ENCODE assay signal across 9 mouse cellular contexts in genomic region chr2:71630143-71630463, GRCm38 (mm10).
DNase-seq lines count a peak whose midpoint lies in the region; ATAC-seq and TF ChIP-seq lines count a peak whose summit lies in the region.
"Had no signal": no experiment of that assay in that cellular context is flagged by ENCODE, and none has a peak within 500 bp of the region (broad histone marks: within the 10 kb centered on the region; RNA-seq: fewer than 3 reads in every experiment).

No protein-coding gene starts in this region.

- no peak overlapping the region for H3K27ac ChIP-seq in limb, embryonic 14.5 days (replicated peaks; ENCODE audit: low read depth, low read length)
- no peak overlapping the region for H3K27ac ChIP-seq in stomach, embryonic 14.5 days (ENCODE audit: low read length)

- no peak overlapping the region; the same call in 1 of the 2 replicates for H3K9ac ChIP-seq in limb, embryonic 14.5 days (ENCODE audit: low read depth, low read length, severe bottlenecking)
- no peak overlapping the region for H3K9ac ChIP-seq in stomach, embryonic 14.5 days (replicated peaks; ENCODE audit: low read depth, low read length)

- peaks cover 2% of the 10 kb centered on the region for H3K27me3 ChIP-seq in megakaryocyte, embryonic 14.5 days (replicated peaks)
- H3K27me3 ChIP-seq in limb, embryonic 14.5 days (ENCODE audit: control insufficient read depth, insufficient read depth, low read length), result no peaks in the 10 kb centered on the region
- no peaks in the 10 kb centered on the region for H3K27me3 ChIP-seq in stomach, embryonic 14.5 days (ENCODE audit: control insufficient read depth, insufficient read depth, low read length)

- no peaks in the 10 kb centered on the region for H3K36me3 ChIP-seq in megakaryocyte, embryonic 14.5 days (replicated peaks; ENCODE audit: low read length)
- no peaks in the 10 kb centered on the region for H3K36me3 ChIP-seq in limb, embryonic 14.5 days (ENCODE audit: control insufficient read depth, insufficient read depth, low read length)
- H3K36me3 ChIP-seq in stomach, embryonic 14.5 days (ENCODE audit: control insufficient read depth, insufficient read depth, low read length), result no peaks in the 10 kb centered on the region

- peak; percentile 31 for ATAC-seq in frontal cortex, adult (ENCODE audit: low TSS enrichment)
- no peak for ATAC-seq in megakaryocyte, adult 5-6 weeks (ENCODE audit: poor library complexity, severe bottlenecking)
- no peak for ATAC-seq in limb, embryonic 14.5 days (ENCODE audit: low FRiP score, low read depth)
- no peak for ATAC-seq in stomach, embryonic 14.5 days (ENCODE audit: insufficient number of reproducible peaks, insufficient read depth, low FRiP score, low read depth)

- TF ChIP-seq POLR2A in limb, embryonic 14.5 days (IDR thresholded peaks at IDR 0.05; ENCODE audit: borderline replicate concordance, extremely low read depth, insufficient read depth, insufficient read length), result no peak

- peaks cover 62% of the 10 kb centered on the region for H3K4me1 ChIP-seq in megakaryocyte, embryonic 14.5 days
- H3K4me1 ChIP-seq in limb, embryonic 14.5 days (ENCODE audit: control insufficient read depth, insufficient read depth, low read length), result peaks cover 22% of the 10 kb centered on the region
- peaks cover 18% of the 10 kb centered on the region; the same call in 1 of the 2 replicates for H3K4me1 ChIP-seq in stomach, embryonic 14.5 days (ENCODE audit: control insufficient read depth, insufficient read depth, low read length)

- H3K4me2 ChIP-seq in limb, embryonic 14.5 days (replicated peaks; ENCODE audit: low read depth, low read length, severe bottlenecking), result peak overlapping the region; percentile 94
- peak overlapping the region; percentile 65 for H3K4me2 ChIP-seq in stomach, embryonic 14.5 days (replicated peaks; ENCODE audit: low read depth, low read length)

- H3K9me3 ChIP-seq in megakaryocyte, embryonic 14.5 days, result no peaks in the 10 kb centered on the region
- H3K9me3 ChIP-seq in limb, embryonic 14.5 days (ENCODE audit: control insufficient read depth, low read length), result no peaks in the 10 kb centered on the region
- H3K9me3 ChIP-seq in stomach, embryonic 14.5 days (ENCODE audit: control insufficient read depth, low read depth, low read length), result no peaks in the 10 kb centered on the region

- H3K4me3 ChIP-seq in megakaryocyte, embryonic 14.5 days (replicated peaks), result peak overlapping the region; percentile 90
- peak overlapping the region; percentile 41 for H3K4me3 ChIP-seq in limb, embryonic 14.5 days (replicated peaks; ENCODE audit: low read length)
- H3K4me3 ChIP-seq in stomach, embryonic 14.5 days (ENCODE audit: low read depth, low read length), result peak overlapping the region; percentile 26; the same call in 1 of the 2 replicates

- no peak for DNase-seq in frontal cortex, postnatal 36 days (ENCODE audit: low spot score in 2 of 2)
- no peak for DNase-seq in limb, embryonic 14.5 days (ENCODE audit: low spot score)
- DNase-seq in spleen, postnatal 4 days (ENCODE audit: low spot score in 2 of 2), result no peak
- DNase-seq in layer of hippocampus, postnatal 10 days (ENCODE audit: low spot score in 2 of 2), result no peak
- DNase-seq: kidney, adult 9 months had no signal

- WGBS in limb, embryonic 14.5 days, result 23% methylated on average over 3 of the region's 3 CpGs
- WGBS in stomach, embryonic 14.5 days, result 15% methylated on average over 3 of the region's 3 CpGs

Comparison
In these comparisons a context has a peak if more than half of its experiments do, and no peak if none do; other contexts are left out.
1. H3K4me3 ChIP-seq: peak in every context shown above with its lines; median percentile 90 in megakaryocyte, embryonic 14.5 days; 41 in limb, embryonic 14.5 days; 26 in stomach, embryonic 14.5 days.